Mouse (Mus musculus): ENCODE results near the gene Ccdc124. TPM values are rescaled to one million over a fixed set of nuclear protein-coding genes. Genes with fewer than 3 reads are reported as not detected.

Gene Ccdc124
- polyA plus RNA-seq, 1 experiment from 2014 or later = 166 TPM

DNA sequence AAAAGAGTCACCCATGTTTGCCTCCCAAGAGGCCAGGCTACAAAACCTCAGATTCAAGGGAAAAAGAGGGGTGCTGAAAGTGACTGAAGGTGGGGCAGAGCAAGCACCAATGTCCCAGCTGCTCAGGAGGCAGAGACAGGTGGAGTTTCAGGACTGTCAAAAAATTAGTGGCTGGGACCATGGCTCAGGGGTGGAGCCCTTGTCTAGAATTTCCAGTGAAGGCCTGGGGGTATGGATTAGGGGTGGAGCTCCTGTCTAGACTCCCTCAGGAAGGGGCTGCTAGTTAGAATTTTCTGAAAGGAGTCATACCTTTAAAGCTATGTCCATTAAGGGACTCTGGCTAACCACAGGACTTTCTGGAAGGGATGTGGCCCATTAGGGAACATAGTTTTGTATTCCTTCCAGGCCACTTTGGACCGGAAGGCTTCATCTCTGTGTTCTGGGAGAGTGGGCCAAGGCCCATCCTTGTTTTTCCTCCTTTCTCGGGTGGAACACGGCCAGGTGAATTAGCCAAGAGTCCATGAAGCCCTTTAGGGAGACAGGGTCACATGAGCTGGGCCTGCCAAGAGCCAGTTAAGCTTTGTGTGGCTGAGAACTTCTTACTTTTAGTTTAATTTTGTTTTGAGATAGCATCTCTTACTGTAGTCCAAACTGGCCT, 24.3 kb downstream of the Ccdc124 start:
- Histone ChIP-seq H3K27ac (ENCODE audit: low read depth, low read length) (no peak overlapping the region), H3K9me3 (ENCODE audit: control insufficient read depth, low read length) (no peaks in the 10 kb centered on the region), H3K4me2 (no peak overlapping the region), H3K4me3 (ENCODE audit: low read depth, low read length) (no peak overlapping the region), H3K4me1 (ENCODE audit: control insufficient read depth, insufficient read depth, low read length) (no peaks in the 10 kb centered on the region), H3K27me3 (ENCODE audit: control insufficient read depth, insufficient read depth, low read length) (no peaks in the 10 kb centered on the region; the same call in 1 of the 2 replicates), H3K36me3 (ENCODE audit: control insufficient read depth, insufficient read depth, low read length) (no peaks in the 10 kb centered on the region), H3K9ac (ENCODE audit: low read length) (no peak overlapping the region)
- WGBS = 85% methylated on average over 3 of the region's 3 CpGs
- ATAC-seq (ENCODE audit: low FRiP score) (no peak), DNase-seq (ENCODE audit: low spot score, missing footprints) (no peak)

- H3K27me3 ChIP-seq (ENCODE audit: control insufficient read depth, insufficient read depth, low read length) = no peaks in the 10 kb centered on the region
These were observed 27.2 kb downstream of the Ccdc124 start for GRCm38 (mm10) chr8:70846371-70847154.

GRCm38 (mm10) chr8:70845108-70845507, 28.6 kb downstream of the Ccdc124 start:
- 43% methylated on average over 5 of the region's 5 CpGs for WGBS
- Histone ChIP-seq H3K27ac (ENCODE audit: low read depth, low read length) (no peak overlapping the region), H3K9me3 (ENCODE audit: control insufficient read depth, low read length) (no peaks in the 10 kb centered on the region), H3K36me3 (ENCODE audit: control insufficient read depth, insufficient read depth, low read length) (no peaks in the 10 kb centered on the region), H3K27me3 (ENCODE audit: control insufficient read depth, insufficient read depth, low read length) (no peaks in the 10 kb centered on the region), H3K9ac (ENCODE audit: low read length) (no peak overlapping the region), H3K4me2 (no peak overlapping the region), H3K4me1 (ENCODE audit: control insufficient read depth, insufficient read depth, low read length) (no peaks in the 10 kb centered on the region), H3K4me3 (ENCODE audit: low read depth, low read length) (no peak overlapping the region)
- DNase-seq (ENCODE audit: low spot score, missing footprints) = no peak
- no peak for ATAC-seq (ENCODE audit: low FRiP score)

More at GRCm38 (mm10) chr8:70846371-70847154, 27.2 kb downstream of the Ccdc124 start:
- H3K4me1 ChIP-seq (ENCODE audit: control insufficient read depth, insufficient read depth, low read length) = no peaks in the 10 kb centered on the region
- no peak overlapping the region for H3K4me2 ChIP-seq
- ATAC-seq (ENCODE audit: low FRiP score) (no peak), DNase-seq (ENCODE audit: low spot score, missing footprints) (no peak)
- no peaks in the 10 kb centered on the region for H3K36me3 ChIP-seq (ENCODE audit: control insufficient read depth, insufficient read depth, low read length)
- no peaks in the 10 kb centered on the region for H3K9me3 ChIP-seq (ENCODE audit: control insufficient read depth, low read length)
- no peak overlapping the region for H3K27ac ChIP-seq (ENCODE audit: low read depth, low read length)
- H3K9ac ChIP-seq (ENCODE audit: low read length) = no peak overlapping the region
- 53% methylated on average over 15 of the region's 15 CpGs for WGBS
- no peak overlapping the region for H3K4me3 ChIP-seq (ENCODE audit: low read depth, low read length)

- WGBS = 2% methylated on average over 6 of the region's 6 CpGs
- DNase-seq (ENCODE audit: low spot score, missing footprints) = peak; percentile 99
- Histone ChIP-seq H3K27me3 (ENCODE audit: control insufficient read depth, insufficient read depth, low read length) (no peaks in the 10 kb centered on the region), H3K4me3 (ENCODE audit: low read depth, low read length) (no peak overlapping the region), H3K4me1 (ENCODE audit: control insufficient read depth, insufficient read depth, low read length) (no peaks in the 10 kb centered on the region), H3K9ac (ENCODE audit: low read length) (no peak overlapping the region), H3K9me3 (ENCODE audit: control insufficient read depth, low read length) (no peaks in the 10 kb centered on the region), H3K27ac (ENCODE audit: low read depth, low read length) (no peak overlapping the region), H3K36me3 (ENCODE audit: control insufficient read depth, insufficient read depth, low read length) (no peaks in the 10 kb centered on the region), H3K4me2 (no peak overlapping the region)
- peak; percentile 15; the same call in 1 of the 2 replicates for ATAC-seq (ENCODE audit: low FRiP score)
These were observed 29.2 kb downstream of the Ccdc124 start for GRCm38 (mm10) chr8:70844523-70844922.

GRCm38 (mm10) chr8:70843941-70844340, 29.8 kb downstream of the Ccdc124 start:
- Histone ChIP-seq H3K4me2 (no peak overlapping the region), H3K36me3 (ENCODE audit: control insufficient read depth, insufficient read depth, low read length) (no peaks in the 10 kb centered on the region), H3K27me3 (ENCODE audit: control insufficient read depth, insufficient read depth, low read length) (no peaks in the 10 kb centered on the region), H3K4me3 (ENCODE audit: low read depth, low read length) (no peak overlapping the region), H3K9ac (ENCODE audit: low read length) (no peak overlapping the region), H3K9me3 (ENCODE audit: control insufficient read depth, low read length) (no peaks in the 10 kb centered on the region), H3K27ac (ENCODE audit: low read depth, low read length) (no peak overlapping the region), H3K4me1 (ENCODE audit: control insufficient read depth, insufficient read depth, low read length) (no peaks in the 10 kb centered on the region; the same call in 1 of the 2 replicates)
- no peak for ATAC-seq (ENCODE audit: low FRiP score)
- 83% methylated on average over 8 of the region's 8 CpGs for WGBS
- DNase-seq (ENCODE audit: low spot score, missing footprints) = no peak

DNA sequence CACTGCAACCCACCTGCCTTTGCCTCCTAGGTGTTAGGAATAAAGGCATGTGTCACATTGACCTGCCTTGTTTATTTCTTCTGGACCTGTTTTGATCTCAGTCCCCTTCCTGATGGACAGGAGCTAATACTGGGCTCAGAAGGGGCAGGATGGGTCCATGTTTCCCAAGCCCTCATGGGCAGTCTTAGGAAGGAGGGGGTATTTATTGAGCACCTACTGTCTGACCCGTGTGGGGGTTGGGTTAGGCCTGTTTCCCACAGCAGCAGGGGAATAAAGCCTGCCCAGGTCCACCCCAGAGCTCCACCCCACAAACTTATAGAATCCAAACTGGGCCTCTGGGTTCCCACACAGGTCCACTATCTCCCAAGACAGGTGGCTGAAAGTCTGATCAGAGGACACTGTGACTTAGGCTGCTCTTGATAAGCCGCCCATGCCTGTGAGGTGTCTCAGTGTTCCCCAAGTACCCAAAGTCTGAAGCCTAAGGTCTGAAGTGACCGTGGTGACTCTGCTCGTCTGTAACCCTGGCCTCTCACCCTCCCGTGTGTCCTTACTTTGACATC, 30.4 kb downstream of the Ccdc124 start:
- Histone ChIP-seq H3K36me3 (ENCODE audit: control insufficient read depth, insufficient read depth, low read length) (no peaks in the 10 kb centered on the region), H3K27me3 (ENCODE audit: control insufficient read depth, insufficient read depth, low read length) (no peaks in the 10 kb centered on the region; the same call in 1 of the 2 replicates), H3K4me2 (no peak overlapping the region), H3K27ac (ENCODE audit: low read depth, low read length) (no peak overlapping the region), H3K9me3 (ENCODE audit: control insufficient read depth, low read length) (no peaks in the 10 kb centered on the region), H3K9ac (ENCODE audit: low read length) (no peak overlapping the region), H3K4me1 (ENCODE audit: control insufficient read depth, insufficient read depth, low read length) (peaks cover 6% of the 10 kb centered on the region), H3K4me3 (ENCODE audit: low read depth, low read length) (no peak overlapping the region)
- DNase-seq (ENCODE audit: low spot score, missing footprints) = no peak
- no peak for ATAC-seq (ENCODE audit: low FRiP score)
- WGBS = 81% methylated on average over 5 of the region's 5 CpGs

- Histone ChIP-seq H3K4me3 (ENCODE audit: low read depth, low read length) (no peak overlapping the region), H3K9me3 (ENCODE audit: control insufficient read depth, low read length) (no peaks in the 10 kb centered on the region), H3K27me3 (ENCODE audit: control insufficient read depth, insufficient read depth, low read length) (no peaks in the 10 kb centered on the region; the same call in 1 of the 2 replicates), H3K27ac (ENCODE audit: low read depth, low read length) (no peak overlapping the region; the same call in 1 of the 2 replicates), H3K4me2 (no peak overlapping the region), H3K36me3 (ENCODE audit: control insufficient read depth, insufficient read depth, low read length) (no peaks in the 10 kb centered on the region), H3K4me1 (ENCODE audit: control insufficient read depth, insufficient read depth, low read length) (peaks cover 6% of the 10 kb centered on the region), H3K9ac (ENCODE audit: low read length) (no peak overlapping the region)
- DNase-seq (ENCODE audit: low spot score, missing footprints) (no peak), ATAC-seq (ENCODE audit: low FRiP score) (no peak)
- WGBS = 74% methylated on average over 25 of the region's 25 CpGs
These were observed 31.3 kb downstream of the Ccdc124 start for GRCm38 (mm10) chr8:70842484-70842883.

- WGBS = 39% methylated on average over 22 of the region's 22 CpGs
- H3K4me2 ChIP-seq = no peak overlapping the region; the same call in 1 of the 2 replicates
- H3K9ac ChIP-seq (ENCODE audit: low read length) = no peak overlapping the region; the same call in 1 of the 2 replicates
- no peak overlapping the region for H3K27ac ChIP-seq (ENCODE audit: low read depth, low read length)
- H3K4me1 ChIP-seq (ENCODE audit: control insufficient read depth, insufficient read depth, low read length) = peaks cover 6% of the 10 kb centered on the region
- ATAC-seq (ENCODE audit: low FRiP score) = no peak
- no peaks in the 10 kb centered on the region for H3K9me3 ChIP-seq (ENCODE audit: control insufficient read depth, low read length)
- peak; percentile 99 for DNase-seq (ENCODE audit: low spot score, missing footprints)
- H3K4me3 ChIP-seq (ENCODE audit: low read depth, low read length) = no peak overlapping the region
- no peaks in the 10 kb centered on the region; the same call in 1 of the 2 replicates for H3K27me3 ChIP-seq (ENCODE audit: control insufficient read depth, insufficient read depth, low read length)
- no peaks in the 10 kb centered on the region for H3K36me3 ChIP-seq (ENCODE audit: control insufficient read depth, insufficient read depth, low read length)
These were observed 32.3 kb downstream of the Ccdc124 start for GRCm38 (mm10) chr8:70841147-70842072.
